Mouse (Mus musculus): ENCODE measurements around the gene Card6. TPM values are rescaled to one million over a fixed set of nuclear protein-coding genes. Genes with fewer than 3 reads are reported as not detected.

The Card6 gene
- total and polyA plus RNA-seq, 2 experiments: 2.5 to 7.5 TPM

GRCm38 (mm10) chr15:5095534-5096301, 12.6 kb downstream of the Card6 start:
- no peak for TF ChIP-seq POLR2A (IDR thresholded peaks at IDR 0.05; ENCODE audit: extremely low read depth, insufficient read depth, low read length)
- no peak for TF ChIP-seq CTCF (IDR thresholded peaks at IDR 0.05; ENCODE audit: low read depth, low read length)

GRCm38 (mm10) chr15:5090131-5090530, 18.2 kb downstream of the Card6 start:
- no peak for TF ChIP-seq CTCF (IDR thresholded peaks at IDR 0.05; ENCODE audit: low read depth, low read length)
- no peak for TF ChIP-seq POLR2A (IDR thresholded peaks at IDR 0.05; ENCODE audit: extremely low read depth, insufficient read depth, low read length)
- Histone ChIP-seq H3K36me3 (ENCODE audit: control insufficient read depth, insufficient read depth, low read length) (no peaks in the 10 kb centered on the region), H3K9ac (ENCODE audit: low read depth, low read length) (no peak overlapping the region), H3K79me2 (ENCODE audit: control insufficient read depth, insufficient read depth, low read length) (no peaks in the 10 kb centered on the region), H3K4me1 (ENCODE audit: control insufficient read depth, insufficient read depth, low read length) (no peaks in the 10 kb centered on the region), H3K27me3 (ENCODE audit: control insufficient read depth, insufficient read depth, low read length) (no peaks in the 10 kb centered on the region), H3K4me3 (ENCODE audit: insufficient read depth, low read depth, low read length) (no peak overlapping the region), H3K27ac (replicated peaks; ENCODE audit: insufficient read depth, low read depth, low read length) (no peak overlapping the region)
- 88% methylated on average over 10 of the region's 10 CpGs for WGBS
- no peak for DNase-seq (ENCODE audit: extremely low read depth, low read depth, low spot score)

More at GRCm38 (mm10) chr15:5095534-5096301, 12.6 kb downstream of the Card6 start:
- Histone ChIP-seq H3K79me2 (ENCODE audit: control insufficient read depth, insufficient read depth, low read length) (no peaks in the 10 kb centered on the region), H3K9ac (ENCODE audit: low read depth, low read length) (no peak overlapping the region), H3K4me1 (ENCODE audit: control insufficient read depth, insufficient read depth, low read length) (no peaks in the 10 kb centered on the region), H3K27ac (replicated peaks; ENCODE audit: insufficient read depth, low read depth, low read length) (no peak overlapping the region), H3K4me3 (ENCODE audit: insufficient read depth, low read depth, low read length) (no peak overlapping the region), H3K27me3 (ENCODE audit: control insufficient read depth, insufficient read depth, low read length) (no peaks in the 10 kb centered on the region), H3K36me3 (ENCODE audit: control insufficient read depth, insufficient read depth, low read length) (peaks cover 3% of the 10 kb centered on the region; the same call in 1 of the 2 replicates)
- no peak for DNase-seq (ENCODE audit: extremely low read depth, low read depth, low spot score)
- WGBS: 89% methylated on average over 11 of the region's 11 CpGs

- no peak overlapping the region for H3K9ac ChIP-seq (ENCODE audit: low read depth, low read length)
- TF ChIP-seq POLR2A (IDR thresholded peaks at IDR 0.05; ENCODE audit: extremely low read depth, insufficient read depth, low read length) (no peak), CTCF (IDR thresholded peaks at IDR 0.05; ENCODE audit: low read depth, low read length) (no peak)
- no peaks in the 10 kb centered on the region for H3K79me2 ChIP-seq (ENCODE audit: control insufficient read depth, insufficient read depth, low read length)
- no peaks in the 10 kb centered on the region for H3K36me3 ChIP-seq (ENCODE audit: control insufficient read depth, insufficient read depth, low read length)
- H3K4me1 ChIP-seq (ENCODE audit: control insufficient read depth, insufficient read depth, low read length): no peaks in the 10 kb centered on the region
- no peak for DNase-seq (ENCODE audit: extremely low read depth, low read depth, low spot score)
- H3K4me3 ChIP-seq (ENCODE audit: insufficient read depth, low read depth, low read length): no peak overlapping the region
- H3K27me3 ChIP-seq (ENCODE audit: control insufficient read depth, insufficient read depth, low read length): no peaks in the 10 kb centered on the region
- H3K27ac ChIP-seq (replicated peaks; ENCODE audit: insufficient read depth, low read depth, low read length): no peak overlapping the region
- WGBS: 78% methylated on average over 7 of the region's 7 CpGs
Measured at GRCm38 (mm10) chr15:5088850-5089608, 19.3 kb downstream of the Card6 start.

GRCm38 (mm10) chr15:5086162-5086561, 22.2 kb downstream of the Card6 start:
- no peaks in the 10 kb centered on the region for H3K79me2 ChIP-seq (ENCODE audit: control insufficient read depth, insufficient read depth, low read length)
- no peak overlapping the region for H3K4me3 ChIP-seq (ENCODE audit: insufficient read depth, low read depth, low read length)
- 1% methylated on average over 2 of the region's 2 CpGs for WGBS
- H3K36me3 ChIP-seq (ENCODE audit: control insufficient read depth, insufficient read depth, low read length): no peaks in the 10 kb centered on the region
- no peaks in the 10 kb centered on the region for H3K27me3 ChIP-seq (ENCODE audit: control insufficient read depth, insufficient read depth, low read length)
- no peaks in the 10 kb centered on the region for H3K4me1 ChIP-seq (ENCODE audit: control insufficient read depth, insufficient read depth, low read length)
- TF ChIP-seq CTCF (IDR thresholded peaks at IDR 0.05; ENCODE audit: low read depth, low read length) (no peak; the same call in 1 of the 2 replicates), POLR2A (IDR thresholded peaks at IDR 0.05; ENCODE audit: extremely low read depth, insufficient read depth, low read length) (no peak)
- no peak overlapping the region for H3K27ac ChIP-seq (replicated peaks; ENCODE audit: insufficient read depth, low read depth, low read length)
- no peak for DNase-seq (ENCODE audit: extremely low read depth, low read depth, low spot score)
- no peak overlapping the region for H3K9ac ChIP-seq (ENCODE audit: low read depth, low read length)

GRCm38 (mm10) chr15:5081235-5081634, 27.1 kb downstream of the Card6 start:
- 78% methylated on average over 1 of the region's 1 CpGs for WGBS
- Histone ChIP-seq H3K27me3 (ENCODE audit: control insufficient read depth, insufficient read depth, low read length) (no peaks in the 10 kb centered on the region), H3K79me2 (ENCODE audit: control insufficient read depth, insufficient read depth, low read length) (no peaks in the 10 kb centered on the region), H3K9ac (ENCODE audit: low read depth, low read length) (no peak overlapping the region), H3K4me1 (ENCODE audit: control insufficient read depth, insufficient read depth, low read length) (no peaks in the 10 kb centered on the region), H3K27ac (replicated peaks; ENCODE audit: insufficient read depth, low read depth, low read length) (no peak overlapping the region), H3K36me3 (ENCODE audit: control insufficient read depth, insufficient read depth, low read length) (no peaks in the 10 kb centered on the region), H3K4me3 (ENCODE audit: insufficient read depth, low read depth, low read length) (no peak overlapping the region)
- DNase-seq (ENCODE audit: extremely low read depth, low read depth, low spot score): no peak
- TF ChIP-seq CTCF (IDR thresholded peaks at IDR 0.05; ENCODE audit: low read depth, low read length): no peak
- TF ChIP-seq POLR2A (IDR thresholded peaks at IDR 0.05; ENCODE audit: extremely low read depth, insufficient read depth, low read length): no peak
